Comparison of ENCODE assay signal across 8 mouse cellular contexts in genomic region chr2:132284492-132285139, GRCm38 (mm10). TPM values are rescaled to one million over a fixed set of nuclear protein-coding genes. Genes with fewer than 3 reads are reported as not detected.
DNase-seq lines count a peak whose midpoint lies in the region; ATAC-seq and TF ChIP-seq lines count a peak whose summit lies in the region.

No protein-coding gene starts in this region.

- 72% methylated on average over 12 of the region's 12 CpGs for WGBS in heart, embryonic 12.5 days
- 59% methylated on average over 12 of the region's 12 CpGs for WGBS in kidney, embryonic 15.5 days

- H3K4me1 ChIP-seq in ES-E14 (ENCODE audit: control insufficient read depth in 2 of 2, insufficient read depth in 2 of 2, low read length in 2 of 2, poor library complexity in 1 of 2) = peaks cover 9 to 19% of the 10 kb centered on the region in 2 experiments
- peaks cover 44% of the 10 kb centered on the region for H3K4me1 ChIP-seq in heart, embryonic 12.5 days (replicated peaks)
- peaks cover 46% of the 10 kb centered on the region for H3K4me1 ChIP-seq in kidney, embryonic 15.5 days

- peak overlapping the region; percentile 33; the same call in 1 of the 2 replicates for H3K9ac ChIP-seq in ES-E14 (ENCODE audit: insufficient read depth, low read depth, low read length, poor library complexity, severe bottlenecking)
- H3K9ac ChIP-seq in heart, embryonic 12.5 days = no peak overlapping the region
- no peak overlapping the region for H3K9ac ChIP-seq in kidney, embryonic 15.5 days

- H3K4me3 ChIP-seq in ES-E14 (ENCODE audit: insufficient read depth in 1 of 2, low read depth in 1 of 2, low read length in 2 of 2, poor library complexity in 1 of 2, severe bottlenecking in 1 of 2) = peak overlapping the region in 1 of 2 experiments; percentile 13; a peak in 1 of 4 replicates
- H3K4me3 ChIP-seq in heart, embryonic 12.5 days = no peak overlapping the region
- no peak overlapping the region for H3K4me3 ChIP-seq in kidney, embryonic 15.5 days (replicated peaks)

- H3K27ac ChIP-seq in ES-E14 (ENCODE audit: insufficient read depth, low read depth, low read length, poor library complexity, severe bottlenecking) = peak overlapping the region; percentile 68
- H3K27ac ChIP-seq in heart, embryonic 12.5 days (ENCODE audit: poor library complexity, severe bottlenecking) = peak overlapping the region; percentile 79
- H3K27ac ChIP-seq in kidney, embryonic 15.5 days = peak overlapping the region; percentile 83

- ATAC-seq in heart, embryonic 12.5 days (ENCODE audit: insufficient number of reproducible peaks, low FRiP score) = peak; percentile 66
- peak; percentile 76 for ATAC-seq in kidney, embryonic 15.5 days (replicated peaks; ENCODE audit: low FRiP score)

- H3K27me3 ChIP-seq in heart, embryonic 12.5 days (replicated peaks) = 0 out of 2 replicates have a peak, but pooled peaks cover 5% of the 10 kb centered on the region
- H3K27me3 ChIP-seq in kidney, embryonic 15.5 days = no peaks in the 10 kb centered on the region

- DNase-seq in ES-E14 (ENCODE audit: low read depth, low spot score) (no peak), MN1 (ENCODE audit: low spot score) (no peak)
- peak; percentile 68 for DNase-seq in adrenal gland, postnatal 14 days
- DNase-seq in lung, postnatal 4 days = peak; percentile 74 to 87
- no peak for DNase-seq in cerebellum, adult 11 months
- DNase-seq in frontal cortex, postnatal 14 days (ENCODE audit: low spot score in 2 of 2) = no peak

- no peaks in the 10 kb centered on the region; the same call in 1 of the 2 replicates for H3K36me3 ChIP-seq in ES-E14 (ENCODE audit: control insufficient read depth, insufficient read depth, low read length, poor library complexity, severe bottlenecking)
- H3K36me3 ChIP-seq in heart, embryonic 12.5 days = peaks cover 4% of the 10 kb centered on the region; the same call in 1 of the 2 replicates
- no peaks in the 10 kb centered on the region for H3K36me3 ChIP-seq in kidney, embryonic 15.5 days

- in situ Hi-C loops in ES-E14 (cut with MboI; ENCODE audit: low sequenced_read_pairs in 2 of 2, unreplicated experiment in 2 of 2) = no loop called here

- peak overlapping the region; percentile 8 for H3K4me2 ChIP-seq in heart, embryonic 12.5 days
- H3K4me2 ChIP-seq in kidney, embryonic 15.5 days = peak overlapping the region; percentile 19

- H3K9me3 ChIP-seq in ES-E14 (ENCODE audit: control insufficient read depth, insufficient read depth, low read depth, low read length) = no peaks in the 10 kb centered on the region
- H3K9me3 ChIP-seq in heart, embryonic 12.5 days (replicated peaks) = no peaks in the 10 kb centered on the region
- no peaks in the 10 kb centered on the region for H3K9me3 ChIP-seq in kidney, embryonic 15.5 days (replicated peaks)

TF ChIP-seq in ES-E14, 5 proteins besides CTCF, POLR2A, EP300 and RAD21:
- TF ChIP-seq ZNF384 (IDR thresholded peaks at IDR 0.05; ENCODE audit: low read depth, low read length) = no peak
- TF ChIP-seq MAFK (IDR thresholded peaks at IDR 0.05; ENCODE audit: insufficient read depth, low read depth, low read length) = no peak
- no peak for TF ChIP-seq CHD2 (IDR thresholded peaks at IDR 0.05; ENCODE audit: low read depth, low read length)
- TF ChIP-seq ZC3H11A (IDR thresholded peaks at IDR 0.05; ENCODE audit: borderline replicate concordance, low read depth, low read length) = no peak
- no peak for TF ChIP-seq HCFC1 (IDR thresholded peaks at IDR 0.05; ENCODE audit: borderline replicate concordance, insufficient read depth, low read length)

RNA-seq across cellular contexts. Expression of gene Cds2, which starts 21.7 kb away (rescaled TPM):
- 73.9 and 160 TPM in 2 replicates for total RNA-seq in ES-E14 (2012; rRNA removed)
- 61.1 and 62.8 TPM in 2 replicates for total RNA-seq in adrenal gland, postnatal 14 days (2021)
- 18.9 and 21.0 TPM in 2 replicates for polyA plus RNA-seq in heart, embryonic 12.5 days (2016; fragmentation: Nextera tagmentation; extraction: Ambion mirVana)
- polyA plus RNA-seq in kidney, embryonic 15.5 days (2015; fragmentation: Nextera tagmentation; extraction: Ambion mirVana) = 19.8 and 30.2 TPM in 2 replicates

RNA-seq across cellular contexts. Expression of gene Pcna, which starts 31.5 kb away (rescaled TPM):
- 296 and 370 TPM in 2 replicates for total RNA-seq in ES-E14 (2012; rRNA removed)
- 116 and 132 TPM in 2 replicates for total RNA-seq in adrenal gland, postnatal 14 days (2021)
- 172 and 177 TPM in 2 replicates for polyA plus RNA-seq in heart, embryonic 12.5 days (2016; fragmentation: Nextera tagmentation; extraction: Ambion mirVana)
- polyA plus RNA-seq in kidney, embryonic 15.5 days (2015; fragmentation: Nextera tagmentation; extraction: Ambion mirVana) = 263 and 284 TPM in 2 replicates

RNA-seq across cellular contexts. Expression of gene Tmem230, which starts 37.0 kb away (rescaled TPM):
- 31.8 and 36.0 TPM in 2 replicates for total RNA-seq in ES-E14 (2012; rRNA removed)
- 32.8 and 34.8 TPM in 2 replicates for total RNA-seq in adrenal gland, postnatal 14 days (2021)
- 40.3 and 40.7 TPM in 2 replicates for polyA plus RNA-seq in heart, embryonic 12.5 days (2016; fragmentation: Nextera tagmentation; extraction: Ambion mirVana)
- 44.3 and 45.8 TPM in 2 replicates for polyA plus RNA-seq in kidney, embryonic 15.5 days (2015; fragmentation: Nextera tagmentation; extraction: Ambion mirVana)

Comparison
In these comparisons a context has a peak if more than half of its experiments do, and no peak if none do; other contexts are left out.
1. DNase-seq: peak in adrenal gland, postnatal 14 days (single experiment) and lung, postnatal 4 days (2 of 2); none in ES-E14 (single experiment), MN1 (single experiment), cerebellum, adult 11 months (single experiment) and frontal cortex, postnatal 14 days (0 of 2).
2. Peak in every context shown above with its lines, with median percentiles within 50 percentile points of each other: H3K27ac ChIP-seq.